Mouse (Mus musculus): ENCODE data around the gene Ndufaf3. TPM values are rescaled to one million over a fixed set of nuclear protein-coding genes. Genes with fewer than 3 reads are reported as not detected.

Ndufaf3 gene
- polyA plus RNA-seq, 1 experiment from 2014 or later: 80.2 TPM

GRCm38 (mm10) chr9:108540846-108541245 is 26.4 kb downstream of the Ndufaf3 start:
- no peak overlapping the region for H3K9ac ChIP-seq
- ATAC-seq (ENCODE audit: low read depth): no peak
- H3K4me1 ChIP-seq (replicated peaks): no peaks in the 10 kb centered on the region
- H3K4me3 ChIP-seq: no peak overlapping the region
- no peaks in the 10 kb centered on the region for H3K9me3 ChIP-seq
- peaks cover 98% of the 10 kb centered on the region for H3K36me3 ChIP-seq
- no peak overlapping the region for H3K4me2 ChIP-seq
- no peaks in the 10 kb centered on the region for H3K27me3 ChIP-seq
- no peak overlapping the region for H3K27ac ChIP-seq (replicated peaks)

GRCm38 (mm10) chr9:108531496-108531895 is 35.7 kb downstream of the Ndufaf3 start:
- no peaks in the 10 kb centered on the region for H3K27me3 ChIP-seq
- 88% methylated on average over 1 of the region's 1 CpGs for WGBS
- H3K4me1 ChIP-seq (replicated peaks): no peaks in the 10 kb centered on the region
- no peaks in the 10 kb centered on the region for H3K9me3 ChIP-seq
- H3K4me2 ChIP-seq: no peak overlapping the region
- H3K36me3 ChIP-seq: peaks cover 80% of the 10 kb centered on the region
- ATAC-seq (ENCODE audit: low read depth): no peak
- H3K9ac ChIP-seq: no peak overlapping the region
- H3K27ac ChIP-seq (replicated peaks): no peak overlapping the region
- no peak overlapping the region for H3K4me3 ChIP-seq

GRCm38 (mm10) chr9:108530954-108531353 is 36.3 kb downstream of the Ndufaf3 start:
- no peaks in the 10 kb centered on the region for H3K4me1 ChIP-seq (replicated peaks)
- H3K4me3 ChIP-seq: no peak overlapping the region
- H3K27me3 ChIP-seq: no peaks in the 10 kb centered on the region
- H3K36me3 ChIP-seq: peaks cover 75% of the 10 kb centered on the region
- WGBS: 95% methylated on average over 1 of the region's 1 CpGs
- ATAC-seq (ENCODE audit: low read depth): no peak
- no peak overlapping the region for H3K27ac ChIP-seq (replicated peaks)
- no peaks in the 10 kb centered on the region for H3K9me3 ChIP-seq
- H3K9ac ChIP-seq: no peak overlapping the region
- H3K4me2 ChIP-seq: no peak overlapping the region

GRCm38 (mm10) chr9:108525400-108525799 is 41.8 kb downstream of the Ndufaf3 start:
- ATAC-seq (ENCODE audit: low read depth): no peak
- Histone ChIP-seq H3K27me3 (no peaks in the 10 kb centered on the region), H3K9me3 (no peaks in the 10 kb centered on the region), H3K4me3 (no peak overlapping the region), H3K4me1 (replicated peaks) (peaks cover 19% of the 10 kb centered on the region), H3K36me3 (peaks cover 24% of the 10 kb centered on the region), H3K9ac (no peak overlapping the region), H3K27ac (replicated peaks) (no peak overlapping the region), H3K4me2 (no peak overlapping the region)
- 89% methylated on average over 3 of the region's 3 CpGs for WGBS

- H3K27ac ChIP-seq (replicated peaks): no peak overlapping the region; the same call in 1 of the 2 replicates
- 97% methylated on average over 4 of the region's 4 CpGs for WGBS
- peaks cover 4% of the 10 kb centered on the region; the same call in 1 of the 2 replicates for H3K36me3 ChIP-seq
- H3K4me1 ChIP-seq (replicated peaks): peaks cover 37% of the 10 kb centered on the region
- no peaks in the 10 kb centered on the region for H3K27me3 ChIP-seq
- no peak overlapping the region for H3K4me3 ChIP-seq
- no peaks in the 10 kb centered on the region for H3K9me3 ChIP-seq
- no peak overlapping the region for H3K9ac ChIP-seq
- no peak for ATAC-seq (ENCODE audit: low read depth)
- no peak overlapping the region for H3K4me2 ChIP-seq
Observed at GRCm38 (mm10) chr9:108523341-108523740, 43.9 kb downstream of the Ndufaf3 start.

- no peak overlapping the region for H3K4me3 ChIP-seq
- H3K36me3 ChIP-seq: peaks cover 3% of the 10 kb centered on the region; the same call in 1 of the 2 replicates
- H3K27ac ChIP-seq (replicated peaks): 0 out of 2 replicates have a peak overlapping the region, but pooled peaks have one; percentile 13
- peaks cover 37% of the 10 kb centered on the region for H3K4me1 ChIP-seq (replicated peaks)
- no peak overlapping the region for H3K9ac ChIP-seq
- H3K27me3 ChIP-seq: no peaks in the 10 kb centered on the region
- no peak for ATAC-seq (ENCODE audit: low read depth)
- no peak overlapping the region for H3K4me2 ChIP-seq
- no peaks in the 10 kb centered on the region for H3K9me3 ChIP-seq
- WGBS: 89% methylated on average over 2 of the region's 2 CpGs
Observed at GRCm38 (mm10) chr9:108521604-108522003, 45.6 kb downstream of the Ndufaf3 start.

- Histone ChIP-seq H3K27me3 (no peaks in the 10 kb centered on the region), H3K9ac (peak overlapping the region; percentile 95), H3K36me3 (peaks cover 28% of the 10 kb centered on the region), H3K4me3 (peak overlapping the region; percentile 93), H3K4me2 (peak overlapping the region; percentile 64), H3K4me1 (replicated peaks) (peaks cover 39% of the 10 kb centered on the region), H3K9me3 (no peaks in the 10 kb centered on the region), H3K27ac (replicated peaks) (peak overlapping the region; percentile 99)
- 0% methylated on average over 13 of the region's 13 CpGs for WGBS
- peak; percentile 12 for ATAC-seq (ENCODE audit: low read depth)
Observed at GRCm38 (mm10) chr9:108517931-108518332, 49.3 kb downstream of the Ndufaf3 start.

GRCm38 (mm10) chr9:108517253-108517930 is 49.8 kb downstream of the Ndufaf3 start:
- Histone ChIP-seq H3K36me3 (peaks cover 34% of the 10 kb centered on the region), H3K27ac (replicated peaks) (peak overlapping the region; percentile 99), H3K4me3 (peak overlapping the region; percentile 93), H3K4me2 (peak overlapping the region; percentile 64), H3K27me3 (no peaks in the 10 kb centered on the region), H3K4me1 (replicated peaks) (peaks cover 39% of the 10 kb centered on the region), H3K9ac (peak overlapping the region; percentile 95), H3K9me3 (no peaks in the 10 kb centered on the region)
- under 1% methylated on average over 75 of the region's 95 CpGs for WGBS
- peak; percentile 82 for ATAC-seq (ENCODE audit: low read depth)

GRCm38 (mm10) chr9:108516380-108517251 is 50.6 kb downstream of the Ndufaf3 start, which contains the start of gene Qrich1:
Qrich1 (plus strand) TSS chr9:108516806.
- Histone ChIP-seq H3K27ac (replicated peaks) (peak within 1 kb of the TSS; percentile 99), H3K9ac (peak within 1 kb of the TSS; percentile 95), H3K4me1 (replicated peaks) (peaks cover 33% of the 10 kb centered on the region), H3K9me3 (no peaks in the 10 kb centered on the region), H3K27me3 (no peaks in the 10 kb centered on the region), H3K36me3 (peaks cover 41% of the 10 kb centered on the region), H3K4me2 (peak within 1 kb of the TSS; percentile 64), H3K4me3 (peak within 1 kb of the TSS; percentile 93)
- 1% methylated on average over 55 of the region's 55 CpGs for WGBS
- peak; percentile 97 for ATAC-seq (ENCODE audit: low read depth)

MicroRNAs encoded within 50 kb of the gene (microRNA counts, 519-probe panel; counts per million panel counts)
- microRNA mmu-miR-191 (3,590 counts per million, percentile 51 among the panel's probes with 10 or more counts), microRNA mmu-miR-425 (3,088 counts per million, percentile 36 among the panel's probes with 10 or more counts)

Small RNA genes lying within 50 kb of the gene (microRNA-seq; reads per million reads assigned to microRNA genes)
- gene Gm24083: not detected
- gene Mir191: not detected
- gene Mir425: 863 reads per million, percentile 80 among the genes with 10 or more reads in this experiment

Other genes starting within 250 kb of the Ndufaf3 start
- 548 and 562 TPM in 2 replicates for gene Gpx1, start 228.5 kb downstream of the Ndufaf3 start, polyA plus RNA-seq (2015; fragmentation: Nextera tagmentation; extraction: Ambion mirVana)
- gene Usp4, start 219.6 kb downstream of the Ndufaf3 start, polyA plus RNA-seq (2015; fragmentation: Nextera tagmentation; extraction: Ambion mirVana): 121 and 129 TPM in 2 replicates
- gene 1700102P08Rik, start 174.6 kb downstream of the Ndufaf3 start, polyA plus RNA-seq (2015; fragmentation: Nextera tagmentation; extraction: Ambion mirVana): 2.2 TPM in 2 replicates
- 0.74 and 1.4 TPM in 2 replicates for gene Ccdc36, start 138.9 kb downstream of the Ndufaf3 start, polyA plus RNA-seq (2015; fragmentation: Nextera tagmentation; extraction: Ambion mirVana)
- gene BC048562, start 131.0 kb downstream of the Ndufaf3 start, polyA plus RNA-seq (2015; fragmentation: Nextera tagmentation; extraction: Ambion mirVana): not detected in 2 replicates
- 55.3 and 57.0 TPM in 2 replicates for gene Ccdc71, start 106.9 kb downstream of the Ndufaf3 start, polyA plus RNA-seq (2015; fragmentation: Nextera tagmentation; extraction: Ambion mirVana)
- 68.4 and 86.4 TPM in 2 replicates for gene Klhdc8b, start 105.9 kb downstream of the Ndufaf3 start, polyA plus RNA-seq (2015; fragmentation: Nextera tagmentation; extraction: Ambion mirVana)
- 20.9 and 21.6 TPM in 2 replicates for gene Lamb2, start 87.7 kb downstream of the Ndufaf3 start, polyA plus RNA-seq (2015; fragmentation: Nextera tagmentation; extraction: Ambion mirVana)
- 68.3 and 80.2 TPM in 2 replicates for gene Usp19, start 76.8 kb downstream of the Ndufaf3 start, polyA plus RNA-seq (2015; fragmentation: Nextera tagmentation; extraction: Ambion mirVana)
- gene Qars, start 59.7 kb downstream of the Ndufaf3 start, polyA plus RNA-seq (2015; fragmentation: Nextera tagmentation; extraction: Ambion mirVana): 69.1 and 80.0 TPM in 2 replicates
- 134 TPM in 2 replicates for gene Qrich1, start 50.6 kb downstream of the Ndufaf3 start, polyA plus RNA-seq (2015; fragmentation: Nextera tagmentation; extraction: Ambion mirVana)
- gene Impdh2, start 7.1 kb downstream of the Ndufaf3 start, polyA plus RNA-seq (2015; fragmentation: Nextera tagmentation; extraction: Ambion mirVana): 109 and 112 TPM in 2 replicates
- gene Dalrd3, start 2.5 kb upstream of the Ndufaf3 start, polyA plus RNA-seq (2015; fragmentation: Nextera tagmentation; extraction: Ambion mirVana): 267 and 294 TPM in 2 replicates
- 254 and 259 TPM in 2 replicates for gene Wdr6, start 11.3 kb upstream of the Ndufaf3 start, polyA plus RNA-seq (2015; fragmentation: Nextera tagmentation; extraction: Ambion mirVana)
- gene P4htm, start 30.2 kb upstream of the Ndufaf3 start, polyA plus RNA-seq (2015; fragmentation: Nextera tagmentation; extraction: Ambion mirVana): 29.5 and 30.7 TPM in 2 replicates
- gene Arih2, start 82.0 kb upstream of the Ndufaf3 start, polyA plus RNA-seq (2015; fragmentation: Nextera tagmentation; extraction: Ambion mirVana): 47.0 and 53.4 TPM in 2 replicates
- gene Slc25a20, start 94.7 kb upstream of the Ndufaf3 start, polyA plus RNA-seq (2015; fragmentation: Nextera tagmentation; extraction: Ambion mirVana): 46.2 and 46.5 TPM in 2 replicates
- gene Prkar2a, start 121.9 kb upstream of the Ndufaf3 start, polyA plus RNA-seq (2015; fragmentation: Nextera tagmentation; extraction: Ambion mirVana): 56.1 and 57.6 TPM in 2 replicates
- 183 and 204 TPM in 2 replicates for gene Ip6k2, start 216.4 kb upstream of the Ndufaf3 start, polyA plus RNA-seq (2015; fragmentation: Nextera tagmentation; extraction: Ambion mirVana)
- gene Nckipsd, start 240.9 kb upstream of the Ndufaf3 start, polyA plus RNA-seq (2015; fragmentation: Nextera tagmentation; extraction: Ambion mirVana): 20.7 and 23.9 TPM in 2 replicates

Data from neural tube, embryonic 13.5 days (tissue).